Mouse (Mus musculus) stomach, postnatal 0 days (tissue): ENCODE results near the gene Gas6. TPM values are rescaled to one million over a fixed set of nuclear protein-coding genes. Genes with fewer than 3 reads are reported as not detected.
A peak's percentile ranks its signal among the peaks of the same experiment; 100 is the strongest.

Experiments used
- ATAC-seq: fragments of 200-750 bp; cut with Nextera tagmentation; 2 replicates; pipeline ENCODE4 v1.8.0; 2017; ENCODE audit not compliant: low FRiP score, low TSS enrichment
- DNase-seq: peaks from one replicate; pipeline ENCODE4 v3.0.0-alpha.2; 2016; ENCODE audit warnings: low spot score
- H3K27ac ChIP-seq: fragments of 300-500 bp; sonication (generic); replicated peaks from 2 replicates; pipeline ENCODE4 v1.5.1; 2014; ENCODE audit warnings: mild to moderate bottlenecking, control low read depth
- H3K27me3 ChIP-seq: fragments of 300-500 bp; sonication (generic); 2 replicates; pipeline ENCODE4 v1.6.1; 2014; ENCODE audit warnings: low read length; ENCODE audit not compliant: control insufficient read depth, insufficient read depth
- H3K36me3 ChIP-seq: fragments of 300-500 bp; sonication (generic); 2 replicates; pipeline ENCODE4 v1.6.1; 2014; ENCODE audit warnings: low read length, mixed read lengths; ENCODE audit not compliant: control insufficient read depth, insufficient read depth
- H3K4me1 ChIP-seq: fragments of 300-500 bp; sonication (generic); replicated peaks from 2 replicates; pipeline ENCODE4 v1.6.1; 2014; ENCODE audit warnings: antibody characterized with exemption; ENCODE audit not compliant: control insufficient read depth, insufficient read depth
- H3K4me2 ChIP-seq: fragments of 300-500 bp; sonication (generic); replicated peaks from 2 replicates; pipeline ENCODE4 v1.6.1; 2014; ENCODE audit warnings: low read depth, mild to moderate bottlenecking, control low read depth, moderate library complexity
- H3K4me3 ChIP-seq: fragments of 300-500 bp; sonication (generic); 2 replicates; pipeline ENCODE4 v1.5.1; 2014; ENCODE audit warnings: low read depth, low read length, control low read depth
- H3K9ac ChIP-seq: fragments of 300-500 bp; sonication (generic); 2 replicates; pipeline ENCODE4 v1.6.1; 2014; ENCODE audit warnings: mild to moderate bottlenecking, low read length, control low read depth, mixed read lengths
- H3K9me3 ChIP-seq: fragments of 300-500 bp; sonication (generic); 2 replicates; pipeline ENCODE4 v1.6.1; 2016; ENCODE audit warnings: low read length; ENCODE audit not compliant: control insufficient read depth
- CTCF ChIP-seq: IDR thresholded peaks from 2 replicates; pipeline ENCODE4 v1.5.1; 2016; ENCODE audit warnings: antibody characterized with exemption, low read depth, mild to moderate bottlenecking, moderate library complexity
- EP300 ChIP-seq: optimal IDR thresholded peaks from 2 replicates; pipeline ENCODE3; 2016; ENCODE audit warnings: antibody characterized with exemption
- WGBS: fragments of 180-500 bp; shearing (Covaris S2); extraction: QIAGEN DNeasy Blood & Tissue Kit; methylation state at CpG from one replicate; pipeline ENCODE4 v1.1.7; 2014; 5-methylcytosine and 5-hydroxymethylcytosine counted together
- polyA plus RNA-seq: library from polyadenylated mRNA; unstranded; fragments of >200 nt; fragmentation: Nextera tagmentation; extraction: Ambion mirVana; gene quantifications from 2 replicates; pipeline ENCODE4 v1.2.1, GENCODE M21; 2015

Gas6 gene
- polyA plus RNA-seq, 1 experiment from 2014 or later = 197 TPM

GRCm38 (mm10) chr8:13436052-13436451 lies 58.2 kb downstream of the Gas6 start:
- H3K9ac ChIP-seq = no peak overlapping the region
- 10% methylated on average over 8 of the region's 8 CpGs for WGBS
- no peak overlapping the region for H3K27ac ChIP-seq
- no peak overlapping the region for H3K4me2 ChIP-seq
- peak overlapping the region; percentile 8; the same call in 1 of the 2 replicates for H3K4me3 ChIP-seq
- ATAC-seq = no peak
- TF ChIP-seq EP300 (no peak), CTCF (no peak)
- no peaks in the 10 kb centered on the region for H3K36me3 ChIP-seq
- no peaks in the 10 kb centered on the region for H3K4me1 ChIP-seq
- no peaks in the 10 kb centered on the region for H3K9me3 ChIP-seq
- no peak for DNase-seq
- no peaks in the 10 kb centered on the region; the same call in 1 of the 2 replicates for H3K27me3 ChIP-seq

GRCm38 (mm10) chr8:13434889-13435288 lies 59.4 kb downstream of the Gas6 start, which contains the start of gene Tmem255b:
Gene Tmem255b (plus strand): TSS chr8:13435189.
- Histone ChIP-seq H3K36me3 (no peaks in the 10 kb centered on the region), H3K27me3 (no peaks in the 10 kb centered on the region; the same call in 1 of the 2 replicates), H3K27ac (no peak within 1 kb of the TSS), H3K9ac (no peak within 1 kb of the TSS), H3K4me1 (no peaks in the 10 kb centered on the region), H3K4me3 (peak within 1 kb of the TSS; percentile 8; the same call in 1 of the 2 replicates), H3K9me3 (no peaks in the 10 kb centered on the region), H3K4me2 (no peak within 1 kb of the TSS)
- ATAC-seq (no peak), DNase-seq (no peak)
- TF ChIP-seq EP300 (no peak), CTCF (no peak)
- WGBS = 20% methylated on average over 10 of the region's 10 CpGs

- TF ChIP-seq EP300 (no peak), CTCF (no peak)
- Histone ChIP-seq H3K36me3 (no peaks in the 10 kb centered on the region), H3K4me3 (no peak overlapping the region), H3K9ac (no peak overlapping the region), H3K27me3 (no peaks in the 10 kb centered on the region; the same call in 1 of the 2 replicates), H3K9me3 (no peaks in the 10 kb centered on the region), H3K4me2 (no peak overlapping the region), H3K27ac (no peak overlapping the region), H3K4me1 (no peaks in the 10 kb centered on the region)
- 64% methylated on average over 5 of the region's 5 CpGs for WGBS
- ATAC-seq = no peak
- no peak for DNase-seq
Measured at GRCm38 (mm10) chr8:13433130-13433529, 61.2 kb downstream of the Gas6 start.

- Histone ChIP-seq H3K27ac (no peak overlapping the region), H3K9me3 (no peaks in the 10 kb centered on the region), H3K4me3 (no peak overlapping the region), H3K27me3 (no peaks in the 10 kb centered on the region; the same call in 1 of the 2 replicates), H3K4me2 (no peak overlapping the region), H3K4me1 (no peaks in the 10 kb centered on the region), H3K9ac (no peak overlapping the region), H3K36me3 (no peaks in the 10 kb centered on the region)
- DNase-seq (no peak), ATAC-seq (no peak)
- TF ChIP-seq EP300 (no peak), CTCF (no peak)
Measured at GRCm38 (mm10) chr8:13430866-13431265, 63.4 kb downstream of the Gas6 start.

- H3K9me3 ChIP-seq = no peaks in the 10 kb centered on the region
- ATAC-seq = no peak
Measured at GRCm38 (mm10) chr8:13430412-13430811, 63.9 kb downstream of the Gas6 start.

GRCm38 (mm10) chr8:13428156-13428555 lies 66.1 kb downstream of the Gas6 start:
- H3K4me2 ChIP-seq = no peak overlapping the region
- ATAC-seq (no peak), DNase-seq (no peak)
- H3K4me3 ChIP-seq = no peak overlapping the region
- H3K27me3 ChIP-seq = no peaks in the 10 kb centered on the region
- TF ChIP-seq EP300 (no peak), CTCF (no peak)
- H3K9me3 ChIP-seq = no peaks in the 10 kb centered on the region
- no peaks in the 10 kb centered on the region for H3K4me1 ChIP-seq
- no peak overlapping the region for H3K27ac ChIP-seq
- WGBS = 75% methylated on average over 9 of the region's 9 CpGs
- H3K9ac ChIP-seq = no peak overlapping the region
- H3K36me3 ChIP-seq = no peaks in the 10 kb centered on the region

More at GRCm38 (mm10) chr8:13430412-13430811, 63.9 kb downstream of the Gas6 start:
- H3K4me1 ChIP-seq = no peaks in the 10 kb centered on the region
- TF ChIP-seq CTCF (no peak), EP300 (no peak)
- DNase-seq = no peak
- no peak overlapping the region for H3K27ac ChIP-seq
- no peak overlapping the region for H3K4me3 ChIP-seq
- no peak overlapping the region for H3K9ac ChIP-seq
- no peak overlapping the region for H3K4me2 ChIP-seq
- WGBS = 63% methylated on average over 7 of the region's 7 CpGs
- H3K36me3 ChIP-seq = no peaks in the 10 kb centered on the region
- no peaks in the 10 kb centered on the region; the same call in 1 of the 2 replicates for H3K27me3 ChIP-seq
